Mouse (Mus musculus): Measurements from ENCODE around the gene Gfod1.

The Gfod1 gene

GRCm38 (mm10) chr13:43304018-43304431, at the start of gene Gfod1:
Gfod1 (minus strand) TSS chr13:43304172.
- DNase-seq (ENCODE audit: low spot score): peak; percentile 91

DNA sequence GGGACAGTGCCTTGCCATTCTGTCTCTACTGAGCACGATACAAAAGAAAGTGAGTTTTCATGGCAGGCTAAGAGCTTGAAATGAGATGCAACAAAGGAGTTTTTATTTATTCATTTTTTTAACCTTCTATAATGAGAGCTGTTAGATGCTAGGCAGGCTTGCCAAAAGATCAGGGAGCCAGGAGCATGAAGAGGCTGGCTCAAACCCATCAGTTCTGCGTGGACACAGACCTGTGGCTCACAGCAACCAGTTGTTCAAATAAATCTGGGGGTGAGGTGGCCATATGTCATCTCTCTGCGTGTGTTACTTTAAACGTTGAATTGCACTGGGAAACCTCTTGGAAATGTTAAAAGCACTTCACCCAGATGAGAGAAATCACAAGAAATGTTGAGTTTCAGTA, 49.4 kb upstream of the Gfod1 start:
- no peak for DNase-seq (ENCODE audit: low spot score)

DNA sequence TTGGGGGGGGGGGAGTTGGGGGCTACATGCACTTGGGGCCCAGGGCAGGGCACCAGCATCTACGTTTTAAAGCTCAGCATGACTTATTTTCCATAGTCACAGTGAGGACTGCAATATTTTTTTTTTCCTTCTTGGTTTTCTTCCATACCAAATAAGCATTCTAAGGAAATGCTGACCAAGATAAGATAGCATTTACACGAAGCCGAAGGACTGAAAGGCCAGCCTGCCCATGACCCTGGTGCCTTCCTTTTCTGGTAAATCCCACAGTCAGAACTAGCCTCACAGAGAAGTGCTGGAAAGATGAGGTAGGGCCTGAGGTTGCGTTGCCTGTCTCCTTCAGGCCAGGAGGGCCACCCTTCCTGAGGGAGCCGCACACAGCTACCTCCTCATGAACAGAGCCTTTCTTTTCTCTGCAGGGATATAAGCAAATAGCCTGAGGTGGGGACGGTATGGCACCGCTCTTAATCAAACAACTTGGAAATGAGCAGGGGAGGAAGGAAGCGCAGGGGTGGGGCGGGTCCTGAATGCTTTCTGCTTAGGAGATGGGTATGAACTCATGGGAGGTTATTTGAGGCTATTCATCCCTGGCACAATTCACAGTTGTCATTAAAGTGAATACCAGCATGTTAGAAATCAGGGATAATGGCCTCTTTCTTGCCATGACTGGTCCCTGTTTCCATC, 46.7 kb upstream of the Gfod1 start:
- DNase-seq (ENCODE audit: low spot score): no peak

- no peak for DNase-seq (ENCODE audit: low spot score)
These were observed 45.4 kb upstream of the Gfod1 start for GRCm38 (mm10) chr13:43349376-43349775.

DNA sequence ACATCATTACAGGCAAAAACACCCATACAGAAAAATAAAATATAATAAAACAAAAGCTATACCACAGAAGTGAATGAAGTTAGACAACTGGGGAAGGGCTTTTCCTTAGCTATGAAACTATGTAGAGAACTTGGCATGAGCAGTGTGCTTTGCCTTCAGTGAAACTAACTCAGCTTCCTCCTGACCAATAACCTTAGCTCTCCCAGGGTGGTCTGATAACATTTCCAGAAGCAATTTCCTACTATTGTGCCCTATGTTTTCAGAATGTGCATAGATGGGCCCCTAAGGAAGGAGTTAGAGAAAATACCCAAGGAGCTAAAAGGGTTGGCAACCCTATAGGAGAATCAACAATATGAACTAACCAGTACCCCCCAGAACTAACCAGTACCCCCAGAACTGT, 42.9 kb upstream of the Gfod1 start:
- no peak for DNase-seq (ENCODE audit: low spot score)

DNA sequence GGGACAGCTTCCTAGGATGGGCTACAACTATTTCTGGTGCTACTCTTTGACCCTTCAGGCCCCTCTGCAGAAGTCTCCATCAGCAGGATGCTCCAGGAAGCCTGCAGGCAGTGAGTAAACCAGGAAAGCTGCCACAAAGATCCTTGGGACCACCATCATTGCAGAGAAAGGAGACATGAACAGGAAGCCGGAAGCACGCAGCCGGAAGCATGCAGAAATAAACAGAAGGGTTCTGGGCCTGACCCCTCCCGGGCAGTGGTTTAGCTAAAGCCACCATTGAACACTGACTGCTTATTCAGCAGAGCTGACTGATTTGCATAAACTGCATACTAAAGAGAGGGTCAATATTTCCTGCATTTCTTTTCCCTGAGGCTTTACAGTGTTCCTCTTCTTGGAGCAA, 34.7 kb upstream of the Gfod1 start:
- no peak for DNase-seq (ENCODE audit: low spot score)

- DNase-seq (ENCODE audit: low spot score): no peak
These were observed 34.0 kb upstream of the Gfod1 start for GRCm38 (mm10) chr13:43338001-43338400.

DNA sequence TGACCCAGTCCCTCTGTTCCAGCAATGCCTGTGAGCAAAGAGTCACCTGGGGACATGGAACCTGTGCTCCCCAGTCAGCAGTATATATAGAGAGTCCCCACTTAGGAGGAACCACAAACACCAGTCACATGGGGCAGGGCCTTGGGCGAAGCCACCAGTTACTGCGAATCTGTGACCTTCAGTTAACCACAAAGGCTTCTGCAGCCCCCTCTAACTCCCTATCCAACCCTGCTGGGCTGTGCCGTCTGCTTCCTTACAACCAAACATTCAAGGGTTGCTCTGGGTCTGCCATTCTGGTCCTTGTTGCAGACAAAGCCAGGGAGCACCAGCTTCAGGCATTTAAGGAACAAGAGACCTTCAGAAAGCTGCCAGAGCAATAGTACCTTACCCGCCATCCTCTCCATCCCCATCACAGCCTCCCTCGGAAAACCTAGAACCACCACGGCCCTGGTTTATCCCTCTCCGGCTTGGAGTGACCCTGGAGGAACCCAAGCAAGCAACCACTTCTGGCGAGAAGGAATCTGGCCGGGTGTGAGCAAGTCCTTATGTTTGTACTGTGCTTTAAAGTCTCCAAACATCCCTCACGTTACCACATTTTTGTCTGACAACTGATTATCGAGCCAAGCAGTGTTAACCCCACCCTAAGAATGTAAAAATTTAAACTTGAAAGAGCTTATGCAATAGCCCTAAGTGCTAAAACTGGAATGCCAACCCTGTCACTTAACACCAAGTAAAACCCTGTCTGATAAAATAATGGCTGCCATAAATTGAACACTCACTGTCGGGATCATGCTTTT, 32.7 kb upstream of the Gfod1 start:
- DNase-seq (ENCODE audit: low spot score): no peak

DNA sequence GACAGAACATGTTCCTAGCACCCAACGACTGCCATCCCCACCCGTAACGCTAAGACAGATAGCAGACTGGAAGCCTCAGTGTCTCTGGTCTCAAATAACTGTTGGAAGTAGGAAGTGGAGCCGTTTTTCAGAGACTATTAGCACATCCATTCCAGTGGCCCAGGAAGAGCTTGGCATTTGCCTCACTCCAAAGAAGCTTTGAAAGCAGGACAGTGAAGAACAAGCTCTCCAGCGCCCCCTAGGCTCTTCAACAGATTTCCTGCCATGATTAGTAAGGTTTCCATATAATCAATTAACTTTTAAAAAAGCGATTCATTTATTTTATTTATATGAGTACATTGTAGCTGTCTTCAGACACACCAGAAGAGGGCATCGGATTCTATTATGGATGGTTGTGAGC, 28.6 kb upstream of the Gfod1 start:
- peak; percentile 57 for DNase-seq (ENCODE audit: low spot score)

- no peak for DNase-seq (ENCODE audit: low spot score)
These were observed 27.9 kb upstream of the Gfod1 start for GRCm38 (mm10) chr13:43331721-43332444.

GRCm38 (mm10) chr13:43325427-43325826, 21.5 kb upstream of the Gfod1 start:
- DNase-seq (ENCODE audit: low spot score): no peak

DNA sequence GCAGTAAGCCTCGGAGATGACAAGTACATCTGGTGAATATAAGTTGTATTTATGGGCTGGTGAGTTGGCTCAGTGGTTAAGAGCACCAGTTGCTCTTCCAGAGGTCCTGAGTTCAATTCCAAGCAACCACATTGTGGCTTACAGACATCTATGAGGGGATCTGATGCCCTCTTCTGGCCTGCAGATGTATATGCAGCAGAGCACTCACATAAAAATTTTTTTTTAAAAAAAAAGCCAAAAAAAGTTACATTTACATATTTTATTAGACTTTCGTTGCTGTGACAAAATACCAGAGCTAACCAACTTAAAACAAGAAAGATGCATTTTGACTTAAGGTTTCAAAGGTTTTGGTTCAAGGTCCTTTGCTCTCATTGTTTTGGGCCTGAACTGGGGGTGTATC, 17.5 kb upstream of the Gfod1 start:
- no peak for DNase-seq (ENCODE audit: low spot score)

DNA sequence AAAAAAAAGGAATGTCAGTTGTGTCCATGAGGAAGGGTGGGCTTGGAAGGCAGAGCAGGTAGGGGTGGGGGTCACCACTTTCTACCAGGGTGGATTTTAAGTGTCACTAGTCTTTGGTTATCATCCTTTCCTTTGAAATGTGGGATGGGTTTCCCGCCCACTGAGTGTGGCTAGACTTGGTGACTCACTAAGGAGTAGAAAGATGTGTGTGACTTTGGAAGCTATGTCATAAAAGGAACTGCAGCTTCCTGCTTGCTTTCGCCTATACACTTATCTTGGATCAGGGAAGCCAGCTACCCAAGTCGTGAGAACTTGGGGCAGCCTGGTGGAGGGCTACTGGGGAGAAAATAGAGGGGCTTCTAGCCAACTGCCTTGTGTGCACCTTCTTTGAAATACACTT, 15.4 kb upstream of the Gfod1 start:
- DNase-seq (ENCODE audit: low spot score): no peak

GRCm38 (mm10) chr13:43317411-43317810, 13.4 kb upstream of the Gfod1 start:
- DNase-seq (ENCODE audit: low spot score): no peak

GRCm38 (mm10) chr13:43305181-43305924, 1.4 kb upstream of the Gfod1 start:
- DNase-seq (ENCODE audit: low spot score): no peak

- DNase-seq (ENCODE audit: low spot score): peak; percentile 33
These were observed 728 bp upstream of the Gfod1 start for GRCm38 (mm10) chr13:43304700-43305099.

GRCm38 (mm10) chr13:43303161-43303965, 609 bp downstream of the Gfod1 start:
- DNase-seq (ENCODE audit: low spot score): peak; percentile 45

DNA sequence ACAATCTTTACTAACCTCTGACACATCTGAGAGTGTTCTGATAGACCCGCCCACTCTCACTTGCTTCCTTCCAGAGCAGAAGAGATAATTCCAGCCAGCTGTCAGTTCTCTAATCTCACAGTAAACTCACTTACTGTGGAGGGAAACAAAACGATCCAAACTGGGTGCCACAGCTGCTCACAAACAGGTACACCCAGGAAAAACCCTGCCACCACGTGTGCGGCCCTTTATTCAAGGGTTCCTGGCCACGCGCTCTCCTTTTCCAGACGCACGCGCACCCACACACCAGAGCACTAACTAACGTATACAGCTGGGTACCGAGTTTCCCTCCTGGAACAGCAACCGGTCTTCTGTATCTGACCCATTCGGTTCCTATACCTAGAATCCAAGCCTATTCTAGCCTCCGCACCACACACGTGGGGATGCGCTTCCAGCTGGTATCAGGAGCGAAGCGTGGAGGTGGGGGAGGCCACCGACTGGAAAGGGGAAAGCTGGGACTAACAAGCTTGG, 1.3 kb downstream of the Gfod1 start:
- peak; percentile 52 for DNase-seq (ENCODE audit: low spot score)

GRCm38 (mm10) chr13:43302239-43302638, 1.7 kb downstream of the Gfod1 start:
- DNase-seq (ENCODE audit: low spot score): peak; percentile 12

DNA sequence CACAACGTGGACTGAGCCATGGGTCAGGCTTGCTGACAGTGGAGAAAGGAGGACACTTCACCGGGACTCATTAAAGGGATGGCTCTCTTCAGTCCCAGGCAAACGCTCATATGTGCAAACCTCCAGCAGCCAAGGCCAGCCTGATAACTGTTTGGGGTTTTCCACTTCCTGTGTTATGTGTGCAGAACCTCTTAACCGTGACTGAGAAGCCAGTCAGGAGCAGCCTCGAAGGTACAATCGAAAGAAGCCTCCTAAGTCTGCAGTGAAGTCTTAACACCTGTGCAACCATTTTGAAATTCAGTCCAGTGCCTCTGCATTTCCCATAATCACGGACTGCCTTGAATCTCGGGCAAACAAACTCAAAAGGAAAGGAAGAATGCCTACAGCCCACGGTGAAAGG, 3.1 kb downstream of the Gfod1 start:
- DNase-seq (ENCODE audit: low spot score): no peak

DNA sequence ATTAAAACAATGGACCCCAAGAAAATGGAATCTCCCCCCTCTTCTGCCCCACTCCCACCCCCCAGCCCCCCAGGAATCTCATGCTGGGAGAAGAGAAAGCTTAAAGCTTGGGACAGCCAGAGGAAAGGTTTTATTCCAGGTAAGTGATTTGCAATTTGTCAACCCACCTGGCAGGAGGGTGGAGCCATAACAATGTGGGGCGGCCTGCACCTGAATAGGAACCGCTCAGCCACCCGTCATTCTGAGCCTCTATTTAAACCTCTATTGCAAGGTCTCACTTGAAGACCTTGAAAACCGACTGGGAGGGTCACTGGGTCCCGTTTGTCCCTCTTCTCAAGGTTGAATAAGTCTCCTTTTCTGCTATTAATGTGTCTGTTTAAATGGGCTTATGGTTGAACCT, 3.6 kb downstream of the Gfod1 start:
- no peak for DNase-seq (ENCODE audit: low spot score)
